Mouse (Mus musculus) kidney, adult 2 months (tissue): ENCODE measurements around the gene Stard13. TPM values are rescaled to one million over a fixed set of nuclear protein-coding genes. Genes with fewer than 3 reads are reported as not detected.
A peak's percentile ranks its signal among the peaks of the same experiment; 100 is the strongest.

ENCODE experiments used
- DNase-seq: peaks from one replicate; pipeline ENCODE4 v3.0.0; 2021
- H3K27ac ChIP-seq: fragments of 200-500 bp; 2 replicates; pipeline ENCODE4 v1.5.1; 2012; ENCODE audit warnings: low read depth, low read length, control low read depth, inconsistent platforms; ENCODE audit not compliant: insufficient read depth
- H3K27me3 ChIP-seq: fragments of 200-500 bp; replicated peaks from 2 replicates; pipeline ENCODE4 v1.6.1; 2012; ENCODE audit warnings: mild to moderate bottlenecking, moderate library complexity, low read length, inconsistent platforms; ENCODE audit not compliant: control insufficient read depth, insufficient read depth
- H3K36me3 ChIP-seq: fragments of 200-500 bp; 2 replicates; pipeline ENCODE4 v1.6.1; 2012; ENCODE audit warnings: mild to moderate bottlenecking, moderate library complexity, low read length, inconsistent platforms; ENCODE audit not compliant: control insufficient read depth, insufficient read depth
- H3K4me1 ChIP-seq: fragments of 200-500 bp; 2 replicates; pipeline ENCODE4 v1.6.1; 2011; ENCODE audit warnings: low read length; ENCODE audit not compliant: control insufficient read depth, insufficient read depth
- H3K4me3 ChIP-seq: fragments of 200-500 bp; 2 replicates; pipeline ENCODE4 v1.5.1; 2011; ENCODE audit warnings: mild to moderate bottlenecking, low read depth, low read length, control low read depth; ENCODE audit not compliant: insufficient read depth
- CTCF ChIP-seq: fragments of 200-500 bp; conservative IDR thresholded peaks from 2 replicates; pipeline ENCODE4 v1.5.1; 2011; ENCODE audit warnings: low read depth, mild to moderate bottlenecking, control low read depth, low read length, moderate library complexity, mixed read lengths; ENCODE audit not compliant: insufficient read depth, insufficient read length
- POLR2A ChIP-seq: fragments of 200-500 bp; IDR thresholded peaks from one replicate; pipeline ENCODE4 v1.6.1; 2011; ENCODE audit warnings: low read depth, low read length, control low read depth
- WGBS: fragments of 180-500 bp; shearing (Covaris S2); methylation state at CpG from one replicate; pipeline ENCODE4 v1.1.7; 2018; 5-methylcytosine and 5-hydroxymethylcytosine counted together
- polyA plus RNA-seq: library from polyadenylated mRNA; depleted of rRNA; stranded (reverse); fragments of >200 nt; gene quantifications from 2 replicates; pipeline ENCODE4 v1.2.3, GENCODE M21; 2012

Gene Stard13
- polyA plus RNA-seq, 1 experiment: 7.3 TPM

- Histone ChIP-seq H3K36me3 (no peaks in the 10 kb centered on the region), H3K27me3 (no peaks in the 10 kb centered on the region), H3K4me3 (no peak overlapping the region), H3K4me1 (0 out of 2 replicates have a peak, but pooled peaks cover 4% of the 10 kb centered on the region), H3K27ac (no peak overlapping the region)
- no peak for DNase-seq
- no peak for TF ChIP-seq CTCF
- no peak for TF ChIP-seq POLR2A
- WGBS: 54% methylated on average over 5 of the region's 5 CpGs
Measured at GRCm38 (mm10) chr5:151190764-151191163, 42.9 kb downstream of the Stard13 start.

GRCm38 (mm10) chr5:151189789-151190378 lies 43.8 kb downstream of the Stard13 start:
- no peaks in the 10 kb centered on the region for H3K36me3 ChIP-seq
- peak overlapping the region; percentile 69 for H3K4me3 ChIP-seq
- no peak for TF ChIP-seq CTCF
- no peak for TF ChIP-seq POLR2A
- DNase-seq: peak; percentile 88
- H3K4me1 ChIP-seq: peaks cover 4% of the 10 kb centered on the region; the same call in 1 of the 2 replicates
- no peaks in the 10 kb centered on the region for H3K27me3 ChIP-seq
- peak overlapping the region; percentile 34 for H3K27ac ChIP-seq
- under 1% methylated on average over 27 of the region's 27 CpGs for WGBS

GRCm38 (mm10) chr5:151189321-151189720 lies 44.3 kb downstream of the Stard13 start:
- Histone ChIP-seq H3K4me1 (peaks cover 4% of the 10 kb centered on the region; the same call in 1 of the 2 replicates), H3K4me3 (peak overlapping the region; percentile 69), H3K27ac (peak overlapping the region; percentile 53), H3K27me3 (no peaks in the 10 kb centered on the region), H3K36me3 (no peaks in the 10 kb centered on the region)
- 8% methylated on average over 3 of the region's 3 CpGs for WGBS
- no peak for TF ChIP-seq POLR2A
- TF ChIP-seq CTCF: no peak
- peak; percentile 24 for DNase-seq

GRCm38 (mm10) chr5:151188659-151189058 lies 45.0 kb downstream of the Stard13 start:
- Histone ChIP-seq H3K4me1 (peaks cover 4% of the 10 kb centered on the region; the same call in 1 of the 2 replicates), H3K27me3 (no peaks in the 10 kb centered on the region), H3K4me3 (no peak overlapping the region), H3K27ac (no peak overlapping the region), H3K36me3 (no peaks in the 10 kb centered on the region)
- WGBS: 60% methylated on average over 6 of the region's 6 CpGs
- peak; percentile 65 for DNase-seq
- TF ChIP-seq CTCF (no peak), POLR2A (no peak)

- H3K27me3 ChIP-seq: no peaks in the 10 kb centered on the region
- H3K4me1 ChIP-seq: peaks cover 4% of the 10 kb centered on the region; the same call in 1 of the 2 replicates
- H3K36me3 ChIP-seq: no peaks in the 10 kb centered on the region
- H3K27ac ChIP-seq: no peak overlapping the region
- 73% methylated on average over 11 of the region's 11 CpGs for WGBS
- DNase-seq: no peak
- TF ChIP-seq POLR2A (no peak), CTCF (no peak)
- H3K4me3 ChIP-seq: no peak overlapping the region
Measured at GRCm38 (mm10) chr5:151187336-151187735, 46.3 kb downstream of the Stard13 start.

GRCm38 (mm10) chr5:151185286-151185856 lies 48.3 kb downstream of the Stard13 start:
- no peak overlapping the region for H3K27ac ChIP-seq
- H3K27me3 ChIP-seq: no peaks in the 10 kb centered on the region
- H3K4me3 ChIP-seq: no peak overlapping the region
- DNase-seq: no peak
- 60% methylated on average over 8 of the region's 8 CpGs for WGBS
- TF ChIP-seq POLR2A: no peak
- no peak for TF ChIP-seq CTCF
- H3K4me1 ChIP-seq: peaks cover 4% of the 10 kb centered on the region; the same call in 1 of the 2 replicates
- H3K36me3 ChIP-seq: no peaks in the 10 kb centered on the region

GRCm38 (mm10) chr5:151183656-151184240 lies 49.9 kb downstream of the Stard13 start:
- Histone ChIP-seq H3K4me3 (no peak overlapping the region), H3K27ac (no peak overlapping the region), H3K4me1 (peaks cover 4% of the 10 kb centered on the region; the same call in 1 of the 2 replicates), H3K27me3 (no peaks in the 10 kb centered on the region), H3K36me3 (no peaks in the 10 kb centered on the region)
- DNase-seq: no peak
- WGBS: 86% methylated on average over 11 of the region's 11 CpGs
- TF ChIP-seq CTCF (no peak), POLR2A (no peak)
